ENCODE assay signal across 9 mouse cellular contexts in genomic region chr12:55437122-55437826, GRCm38 (mm10). TPM values are rescaled to one million over a fixed set of nuclear protein-coding genes. Genes with fewer than 3 reads are reported as not detected.
DNase-seq lines count a peak whose midpoint lies in the region; ATAC-seq lines count a peak whose summit lies in the region.
"Had no signal": no experiment of that assay in that cellular context is flagged by ENCODE, and none has a peak within 500 bp of the region (broad histone marks: within the 10 kb centered on the region; RNA-seq: fewer than 3 reads in every experiment).

No protein-coding gene starts in this region.

- H3K4me1 ChIP-seq in hindbrain, embryonic 10.5 days (replicated peaks): peaks cover 39% of the 10 kb centered on the region
- H3K4me1 ChIP-seq in hindbrain, embryonic 13.5 days (replicated peaks): peaks cover 17% of the 10 kb centered on the region
- peaks cover 52% of the 10 kb centered on the region for H3K4me1 ChIP-seq in embryonic facial prominence, embryonic 10.5 days

- H3K9me3 ChIP-seq in hindbrain, embryonic 10.5 days: no peaks in the 10 kb centered on the region
- no peaks in the 10 kb centered on the region for H3K9me3 ChIP-seq in hindbrain, embryonic 13.5 days
- no peaks in the 10 kb centered on the region for H3K9me3 ChIP-seq in embryonic facial prominence, embryonic 10.5 days
- H3K9me3 ChIP-seq: embryonic facial prominence, embryonic 12.5 days had no signal

- H3K36me3 ChIP-seq in hindbrain, embryonic 10.5 days: no peaks in the 10 kb centered on the region
- H3K36me3 ChIP-seq in hindbrain, embryonic 13.5 days: no peaks in the 10 kb centered on the region
- no peaks in the 10 kb centered on the region for H3K36me3 ChIP-seq in embryonic facial prominence, embryonic 10.5 days (replicated peaks)
- H3K36me3 ChIP-seq: embryonic facial prominence, embryonic 12.5 days had no signal

- H3K4me3 ChIP-seq in hindbrain, embryonic 10.5 days: no peak overlapping the region
- H3K4me3 ChIP-seq in hindbrain, embryonic 13.5 days: no peak overlapping the region
- H3K4me3 ChIP-seq in embryonic facial prominence, embryonic 10.5 days: no peak overlapping the region
- H3K4me3 ChIP-seq: embryonic facial prominence, embryonic 12.5 days had no signal

- no peaks in the 10 kb centered on the region for H3K27me3 ChIP-seq in hindbrain, embryonic 10.5 days (ENCODE audit: insufficient read depth, poor library complexity, severe bottlenecking)
- H3K27me3 ChIP-seq in hindbrain, embryonic 13.5 days: no peaks in the 10 kb centered on the region
- no peaks in the 10 kb centered on the region for H3K27me3 ChIP-seq in embryonic facial prominence, embryonic 10.5 days (replicated peaks; ENCODE audit: low read depth, poor library complexity, severe bottlenecking)
- H3K27me3 ChIP-seq: embryonic facial prominence, embryonic 12.5 days had no signal

- peak overlapping the region; percentile 8; the same call in 1 of the 2 replicates for H3K27ac ChIP-seq in hindbrain, embryonic 10.5 days
- no peak overlapping the region for H3K27ac ChIP-seq in hindbrain, embryonic 13.5 days
- H3K27ac ChIP-seq in embryonic facial prominence, embryonic 10.5 days (replicated peaks): peak overlapping the region; percentile 48; the same call in 1 of the 2 replicates

- no peak for ATAC-seq in hindbrain, embryonic 13.5 days (ENCODE audit: low FRiP score)
- peak; percentile 61 for ATAC-seq in megakaryocyte, adult 5-6 weeks (ENCODE audit: poor library complexity, severe bottlenecking)

- intact Hi-C loops in left cerebral cortex, postnatal 4 days (cut with DNase I): loop anchor here (10.0 kb wide), 1 partner anchor 58 kb away; the partner anchor contains the start of gene Nfkbia

- no peak overlapping the region for H3K4me2 ChIP-seq in hindbrain, embryonic 13.5 days
- H3K4me2 ChIP-seq: embryonic facial prominence, embryonic 12.5 days had no signal

- H3K9ac ChIP-seq in hindbrain, embryonic 13.5 days: no peak overlapping the region
- H3K9ac ChIP-seq: embryonic facial prominence, embryonic 12.5 days had no signal

- DNase-seq in hindbrain, embryonic 10.5 days (ENCODE audit: low spot score): no peak
- DNase-seq in embryonic facial prominence, embryonic 10.5 days (ENCODE audit: low spot score): no peak
- peak; percentile 34 to 53 for DNase-seq in kidney, postnatal 4 days
- no peak for DNase-seq in spleen, postnatal 36 days (ENCODE audit: low spot score in 2 of 2)
- DNase-seq in left cerebral cortex, postnatal 4 days: no peak
- no peak for DNase-seq in right cerebral cortex, postnatal 25 days

- WGBS in hindbrain, embryonic 10.5 days: 80% methylated on average over 13 of the region's 13 CpGs
- 76% methylated on average over 13 of the region's 13 CpGs for WGBS in hindbrain, embryonic 13.5 days
- WGBS in embryonic facial prominence, embryonic 10.5 days: 74% methylated on average over 13 of the region's 13 CpGs

RNA-seq across cellular contexts. Expression of gene Psma6, which starts 53.3 kb away (rescaled TPM):
- polyA plus RNA-seq in hindbrain, embryonic 10.5 days (2016; fragmentation: Nextera tagmentation; extraction: Ambion mirVana): 497 and 528 TPM in 2 replicates
- 444 and 450 TPM in 2 replicates for polyA plus RNA-seq in hindbrain, embryonic 13.5 days (2015; fragmentation: Nextera tagmentation; extraction: Ambion mirVana)
- 510 and 513 TPM in 2 replicates for polyA plus RNA-seq in embryonic facial prominence, embryonic 10.5 days (2016; fragmentation: Nextera tagmentation; extraction: Ambion mirVana)
- 237 and 241 TPM in 2 replicates for total RNA-seq in megakaryocyte, adult 5-6 weeks (2015)
- total RNA-seq in megakaryocyte, adult 5-6 weeks (2017): 230 and 242 TPM in 2 replicates
- 100 to 1,000 TPM; 173 to 183 TPM for total RNA-seq in left cerebral cortex, postnatal 4 days (2021)

RNA-seq across cellular contexts. Expression of gene Nfkbia, which starts 55.2 kb away (rescaled TPM):
- 33.8 and 37.1 TPM in 2 replicates for polyA plus RNA-seq in hindbrain, embryonic 10.5 days (2016; fragmentation: Nextera tagmentation; extraction: Ambion mirVana)
- 55.3 and 60.7 TPM in 2 replicates for polyA plus RNA-seq in hindbrain, embryonic 13.5 days (2015; fragmentation: Nextera tagmentation; extraction: Ambion mirVana)
- 44.6 and 55.2 TPM in 2 replicates for polyA plus RNA-seq in embryonic facial prominence, embryonic 10.5 days (2016; fragmentation: Nextera tagmentation; extraction: Ambion mirVana)
- total RNA-seq in megakaryocyte, adult 5-6 weeks (2015): 55.5 and 84.6 TPM in 2 replicates
- 52.5 and 65.3 TPM in 2 replicates for total RNA-seq in megakaryocyte, adult 5-6 weeks (2017)
- total RNA-seq in left cerebral cortex, postnatal 4 days (2021): 10 to 100 TPM; 26.8 to 33.6 TPM

Comparison
In these comparisons a context has a peak if more than half of its experiments do, and no peak if none do; other contexts are left out.
1. DNase-seq: peak in kidney, postnatal 4 days (2 of 2); none in hindbrain, embryonic 10.5 days (single experiment), embryonic facial prominence, embryonic 10.5 days (single experiment), spleen, postnatal 36 days (0 of 2), left cerebral cortex, postnatal 4 days (single experiment) and right cerebral cortex, postnatal 25 days (single experiment).